Mouse (Mus musculus): Measurements from ENCODE around the gene Nlrp9c. TPM values are rescaled to one million over a fixed set of nuclear protein-coding genes. Genes with fewer than 3 reads are reported as not detected.
"Not testable (repeated sequence)": the region's sequence is repeated elsewhere in the genome, so short reads cannot be mapped to it uniquely, and the experiment has no call there.

The Nlrp9c gene
- polyA plus RNA-seq (2015; fragmentation: Nextera tagmentation; extraction: Ambion mirVana), result not detected in 2 replicates

- not testable (repeated sequence) for H3K9me3 ChIP-seq (replicated peaks); H3K36me3 ChIP-seq (replicated peaks); H3K4me1 ChIP-seq (replicated peaks); H3K4me2 ChIP-seq; H3K4me3 ChIP-seq (replicated peaks); H3K9ac ChIP-seq; H3K27me3 ChIP-seq; ATAC-seq (ENCODE audit: insufficient read depth); H3K27ac ChIP-seq (replicated peaks)
- WGBS (ENCODE audit: insufficient replicate concordance), result 39% methylated on average over 2 of the region's 2 CpGs
These were observed at the start of gene Nlrp9c for GRCm38 (mm10) chr7:26403600-26403999. TSS of gene Nlrp9c (minus strand) at chr7:26403700.

- no peak within 1 kb of the TSS for H3K4me3 ChIP-seq (replicated peaks)
- no peak within 1 kb of the TSS for H3K4me2 ChIP-seq
- no peak for ATAC-seq (ENCODE audit: insufficient read depth)
- no peaks in the 10 kb centered on the region for H3K36me3 ChIP-seq (replicated peaks)
- WGBS (ENCODE audit: insufficient replicate concordance), result 67% methylated on average over 5 of the region's 5 CpGs
- no peaks in the 10 kb centered on the region for H3K27me3 ChIP-seq
- no peaks in the 10 kb centered on the region for H3K4me1 ChIP-seq (replicated peaks)
- no peak within 1 kb of the TSS for H3K9ac ChIP-seq
- no peak within 1 kb of the TSS for H3K27ac ChIP-seq (replicated peaks)
- no peaks in the 10 kb centered on the region for H3K9me3 ChIP-seq (replicated peaks)
These were observed 31.3 kb upstream of the Nlrp9c start, which contains the start of gene Nlrp4a for GRCm38 (mm10) chr7:26434813-26435212. TSS of gene Nlrp4a (plus strand) at chr7:26435113.

GRCm38 (mm10) chr7:26391811-26392210, 11.7 kb downstream of the Nlrp9c start:
- H3K27ac ChIP-seq (replicated peaks); H3K4me3 ChIP-seq (replicated peaks); H3K36me3 ChIP-seq (replicated peaks); ATAC-seq (ENCODE audit: insufficient read depth); H3K4me2 ChIP-seq; H3K9me3 ChIP-seq (replicated peaks); H3K9ac ChIP-seq; H3K27me3 ChIP-seq; H3K4me1 ChIP-seq (replicated peaks): not testable (repeated sequence)
- WGBS (ENCODE audit: insufficient replicate concordance), result 68% methylated on average over 6 of the region's 6 CpGs

- 38% methylated on average over 2 of the region's 2 CpGs for WGBS (ENCODE audit: insufficient replicate concordance)
- H3K9ac ChIP-seq; H3K4me3 ChIP-seq (replicated peaks); H3K9me3 ChIP-seq (replicated peaks); H3K27me3 ChIP-seq; H3K4me1 ChIP-seq (replicated peaks); H3K36me3 ChIP-seq (replicated peaks); ATAC-seq (ENCODE audit: insufficient read depth); H3K27ac ChIP-seq (replicated peaks); H3K4me2 ChIP-seq: not testable (repeated sequence)
These were observed 12.4 kb downstream of the Nlrp9c start for GRCm38 (mm10) chr7:26391137-26391536.

- not testable (repeated sequence) for H3K4me3 ChIP-seq (replicated peaks); H3K27ac ChIP-seq (replicated peaks); H3K4me2 ChIP-seq; H3K27me3 ChIP-seq; H3K9me3 ChIP-seq (replicated peaks); H3K4me1 ChIP-seq (replicated peaks); H3K36me3 ChIP-seq (replicated peaks); H3K9ac ChIP-seq; ATAC-seq (ENCODE audit: insufficient read depth)
- WGBS (ENCODE audit: insufficient replicate concordance), result 62% methylated on average over 5 of the region's 5 CpGs
These were observed 16.8 kb downstream of the Nlrp9c start for GRCm38 (mm10) chr7:26386691-26387090.

- H3K4me1 ChIP-seq (replicated peaks), result no peaks in the 10 kb centered on the region
- H3K27ac ChIP-seq (replicated peaks), result no peak overlapping the region
- H3K36me3 ChIP-seq (replicated peaks), result no peaks in the 10 kb centered on the region
- H3K4me2 ChIP-seq, result no peak overlapping the region
- no peaks in the 10 kb centered on the region for H3K9me3 ChIP-seq (replicated peaks)
- 80% methylated on average over 1 of the region's 1 CpGs for WGBS (ENCODE audit: insufficient replicate concordance)
- H3K4me3 ChIP-seq (replicated peaks), result no peak overlapping the region
- H3K9ac ChIP-seq, result no peak overlapping the region
- no peak for ATAC-seq (ENCODE audit: insufficient read depth)
- H3K27me3 ChIP-seq, result no peaks in the 10 kb centered on the region
These were observed 22.7 kb downstream of the Nlrp9c start for GRCm38 (mm10) chr7:26380807-26381206.

- H3K27ac ChIP-seq (replicated peaks); H3K27me3 ChIP-seq; H3K9me3 ChIP-seq (replicated peaks); H3K9ac ChIP-seq; ATAC-seq (ENCODE audit: insufficient read depth); H3K4me2 ChIP-seq; H3K4me3 ChIP-seq (replicated peaks); H3K36me3 ChIP-seq (replicated peaks); H3K4me1 ChIP-seq (replicated peaks): not testable (repeated sequence)
- 61% methylated on average over 5 of the region's 5 CpGs for WGBS (ENCODE audit: insufficient replicate concordance)
These were observed 30.3 kb downstream of the Nlrp9c start for GRCm38 (mm10) chr7:26373221-26373620.

GRCm38 (mm10) chr7:26356719-26357118, 46.8 kb downstream of the Nlrp9c start:
- not testable (repeated sequence) for H3K4me1 ChIP-seq (replicated peaks); H3K27me3 ChIP-seq; H3K36me3 ChIP-seq (replicated peaks); H3K4me2 ChIP-seq; H3K4me3 ChIP-seq (replicated peaks); ATAC-seq (ENCODE audit: insufficient read depth); H3K9me3 ChIP-seq (replicated peaks); H3K27ac ChIP-seq (replicated peaks); H3K9ac ChIP-seq
- 66% methylated on average over 6 of the region's 6 CpGs for WGBS (ENCODE audit: insufficient replicate concordance)

- WGBS (ENCODE audit: insufficient replicate concordance), result 51% methylated on average over 3 of the region's 3 CpGs
- H3K36me3 ChIP-seq (replicated peaks); H3K9me3 ChIP-seq (replicated peaks); ATAC-seq (ENCODE audit: insufficient read depth); H3K27ac ChIP-seq (replicated peaks); H3K9ac ChIP-seq; H3K27me3 ChIP-seq; H3K4me2 ChIP-seq; H3K4me1 ChIP-seq (replicated peaks); H3K4me3 ChIP-seq (replicated peaks): not testable (repeated sequence)
These were observed 51.2 kb downstream of the Nlrp9c start for GRCm38 (mm10) chr7:26352258-26352657.

- not testable (repeated sequence) for H3K4me1 ChIP-seq (replicated peaks); ATAC-seq (ENCODE audit: insufficient read depth); H3K9me3 ChIP-seq (replicated peaks); H3K27ac ChIP-seq (replicated peaks); H3K4me3 ChIP-seq (replicated peaks); H3K9ac ChIP-seq; H3K4me2 ChIP-seq; H3K36me3 ChIP-seq (replicated peaks); H3K27me3 ChIP-seq
These were observed 53.3 kb downstream of the Nlrp9c start for GRCm38 (mm10) chr7:26350177-26350576.

- WGBS (ENCODE audit: insufficient replicate concordance), result 46% methylated on average over 3 of the region's 3 CpGs
These were observed 83.1 kb downstream of the Nlrp9c start for GRCm38 (mm10) chr7:26320361-26320760.

GRCm38 (mm10) chr7:26315809-26316208, 87.7 kb downstream of the Nlrp9c start:
- not testable (repeated sequence) for H3K27ac ChIP-seq (replicated peaks)

More at GRCm38 (mm10) chr7:26320361-26320760, 83.1 kb downstream of the Nlrp9c start:
- H3K36me3 ChIP-seq (replicated peaks); H3K9ac ChIP-seq; H3K9me3 ChIP-seq (replicated peaks); ATAC-seq (ENCODE audit: insufficient read depth); H3K27ac ChIP-seq (replicated peaks); H3K4me3 ChIP-seq (replicated peaks); H3K4me1 ChIP-seq (replicated peaks); H3K27me3 ChIP-seq; H3K4me2 ChIP-seq: not testable (repeated sequence)

More at GRCm38 (mm10) chr7:26315809-26316208, 87.7 kb downstream of the Nlrp9c start:
- not testable (repeated sequence) for H3K36me3 ChIP-seq (replicated peaks); H3K9me3 ChIP-seq (replicated peaks); ATAC-seq (ENCODE audit: insufficient read depth); H3K27me3 ChIP-seq; H3K9ac ChIP-seq; H3K4me2 ChIP-seq; H3K4me3 ChIP-seq (replicated peaks); H3K4me1 ChIP-seq (replicated peaks)
- 52% methylated on average over 4 of the region's 4 CpGs for WGBS (ENCODE audit: insufficient replicate concordance)
